Mouse (Mus musculus) forebrain, embryonic 13.5 days (tissue): ENCODE results near the gene Smok3b. TPM values are rescaled to one million over a fixed set of nuclear protein-coding genes. Genes with fewer than 3 reads are reported as not detected.
A peak's percentile ranks its signal among the peaks of the same experiment; 100 is the strongest.
"Not testable (repeated sequence)": the region's sequence is repeated elsewhere in the genome, so short reads cannot be mapped to it uniquely, and the experiment has no call there.

Experiments used
- ATAC-seq: fragments of 200-750 bp; cut with Nextera tagmentation; 2 replicates; pipeline ENCODE4 v1.8.0; 2017
- H3K27ac ChIP-seq: fragments of 300-500 bp; sonication (generic); 2 replicates; pipeline ENCODE4 v1.5.1; 2015; ENCODE audit warnings: inconsistent platforms, mild to moderate bottlenecking, moderate library complexity
- H3K27me3 ChIP-seq: fragments of 300-500 bp; sonication (generic); 2 replicates; pipeline ENCODE4 v1.6.1; 2015; ENCODE audit warnings: mild to moderate bottlenecking, inconsistent platforms
- H3K36me3 ChIP-seq: fragments of 300-500 bp; sonication (generic); 2 replicates; pipeline ENCODE4 v1.6.1; 2015; ENCODE audit warnings: mild to moderate bottlenecking, inconsistent platforms; ENCODE audit not compliant: poor library complexity, severe bottlenecking
- H3K4me1 ChIP-seq: fragments of 300-500 bp; sonication (generic); 2 replicates; pipeline ENCODE4 v1.6.1; 2015; ENCODE audit warnings: inconsistent platforms
- H3K4me2 ChIP-seq: fragments of 300-500 bp; sonication (generic); 2 replicates; pipeline ENCODE4 v1.6.1; 2015; ENCODE audit warnings: inconsistent platforms, mild to moderate bottlenecking, moderate library complexity
- H3K4me3 ChIP-seq: fragments of 300-500 bp; sonication (generic); 2 replicates; pipeline ENCODE4 v1.5.1; 2015; ENCODE audit warnings: mild to moderate bottlenecking, inconsistent platforms
- H3K9ac ChIP-seq: fragments of 300-500 bp; sonication (generic); 2 replicates; pipeline ENCODE4 v1.6.1; 2015; ENCODE audit warnings: mild to moderate bottlenecking, inconsistent platforms
- H3K9me3 ChIP-seq: fragments of 300-500 bp; sonication (generic); replicated peaks from 2 replicates; pipeline ENCODE4 v1.6.1; 2016; ENCODE audit warnings: inconsistent platforms
- WGBS: fragments of 180-500 bp; shearing (Covaris S2); methylation state at CpG from one replicate; pipeline ENCODE4 v1.1.7; 2015; 5-methylcytosine and 5-hydroxymethylcytosine counted together
- polyA plus RNA-seq: library from polyadenylated mRNA; unstranded; fragments of >200 nt; fragmentation: Nextera tagmentation; extraction: Ambion mirVana; gene quantifications from 2 replicates; pipeline ENCODE4 v1.2.1, GENCODE M21; 2015

The Smok3b gene
- polyA plus RNA-seq, 1 experiment from 2014 or later = not detected

DNA sequence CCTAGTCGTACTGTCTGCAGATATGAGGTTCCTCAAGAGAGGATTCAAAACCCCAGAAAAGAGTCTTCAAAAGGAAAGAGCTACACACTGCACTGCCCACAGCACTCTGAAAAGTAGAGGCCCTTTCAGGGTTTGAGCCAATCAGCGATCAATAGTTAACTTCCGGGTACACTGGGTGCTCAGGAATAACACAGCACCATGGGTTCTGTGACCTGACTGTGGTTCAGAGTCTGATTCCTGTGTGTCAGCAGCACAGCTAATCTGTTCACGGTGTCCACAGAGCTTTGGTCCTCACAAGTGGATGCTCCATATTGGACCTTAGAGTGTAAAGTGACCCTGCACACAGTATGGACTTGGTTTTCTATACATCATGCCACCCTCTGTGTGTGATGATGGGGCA lies 1.7 kb upstream of the Smok3b start:
- not testable (repeated sequence) for H3K4me3 ChIP-seq, H3K4me2 ChIP-seq, H3K27ac ChIP-seq, H3K9ac ChIP-seq, ATAC-seq, H3K36me3 ChIP-seq, H3K27me3 ChIP-seq, H3K9me3 ChIP-seq, H3K4me1 ChIP-seq
- WGBS = 95% methylated on average over 3 of the region's 4 CpGs

GRCm38 (mm10) chr5:138052894-138053293 lies 31.7 kb downstream of the Smok3b start, which contains the start of gene Smok3c:
Gene Smok3c, plus strand, starts transcription at chr5:138053194.
- not testable (repeated sequence) for H3K4me3 ChIP-seq, H3K9me3 ChIP-seq, H3K4me1 ChIP-seq, H3K27ac ChIP-seq, H3K9ac ChIP-seq, H3K27me3 ChIP-seq, H3K4me2 ChIP-seq, ATAC-seq, H3K36me3 ChIP-seq
- WGBS = no CpG with 5 or more reads among the region's 5 CpGs

DNA sequence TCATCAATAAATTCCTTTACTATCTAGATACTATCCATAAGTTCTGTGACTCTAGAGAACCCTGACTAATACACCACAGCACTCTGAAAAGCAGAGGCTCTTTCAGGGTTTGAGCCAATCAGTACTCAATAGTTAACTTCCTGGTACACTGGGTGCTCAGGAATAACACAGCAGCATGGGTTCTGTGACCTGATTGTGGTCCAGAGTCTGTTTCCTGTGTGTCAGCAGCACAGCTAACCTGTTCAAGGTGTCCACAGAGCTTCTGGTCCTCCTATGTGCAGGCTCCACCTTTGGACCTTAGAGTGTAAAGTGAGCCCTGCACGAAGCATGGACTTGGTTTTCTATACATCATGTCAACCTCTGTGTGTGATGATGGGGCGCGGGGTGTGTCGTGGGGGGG lies 52.6 kb downstream of the Smok3b start:
- H3K4me3 ChIP-seq = no peak overlapping the region
- no peaks in the 10 kb centered on the region for H3K27me3 ChIP-seq
- WGBS = 91% methylated on average over 4 of the region's 4 CpGs
- H3K9ac ChIP-seq = no peak overlapping the region
- no peaks in the 10 kb centered on the region for H3K9me3 ChIP-seq
- no peaks in the 10 kb centered on the region for H3K4me1 ChIP-seq
- H3K36me3 ChIP-seq = no peaks in the 10 kb centered on the region
- no peak for ATAC-seq
- H3K4me2 ChIP-seq = no peak overlapping the region
- H3K27ac ChIP-seq = no peak overlapping the region

DNA sequence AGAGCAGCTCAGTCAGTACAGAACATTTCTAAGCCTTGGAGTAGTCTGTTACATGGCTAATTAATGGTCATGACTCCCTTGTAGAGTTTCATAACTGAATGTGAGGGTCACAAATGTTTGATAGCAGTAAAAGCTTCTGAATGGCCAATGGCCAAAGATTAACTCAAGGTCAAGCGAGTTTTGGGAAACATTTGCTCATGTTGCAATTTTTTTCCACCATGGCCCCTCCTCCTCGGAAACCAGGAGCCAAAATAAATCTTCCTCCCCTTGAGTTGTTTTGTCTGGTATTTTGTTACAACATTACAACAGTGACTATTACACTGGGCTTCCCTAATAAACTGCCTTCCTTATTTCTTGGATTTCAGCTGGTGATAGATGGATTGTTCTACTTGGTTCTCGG lies 54.5 kb downstream of the Smok3b start:
- 82% methylated on average over 3 of the region's 3 CpGs for WGBS
- no peaks in the 10 kb centered on the region for H3K36me3 ChIP-seq
- no peaks in the 10 kb centered on the region for H3K9me3 ChIP-seq
- H3K4me1 ChIP-seq = no peaks in the 10 kb centered on the region
- no peak overlapping the region for H3K4me3 ChIP-seq
- no peak overlapping the region for H3K4me2 ChIP-seq
- no peak for ATAC-seq
- no peaks in the 10 kb centered on the region for H3K27me3 ChIP-seq
- H3K9ac ChIP-seq = no peak overlapping the region
- no peak overlapping the region for H3K27ac ChIP-seq

- H3K36me3 ChIP-seq = no peaks in the 10 kb centered on the region
- H3K9me3 ChIP-seq = no peaks in the 10 kb centered on the region
- no peak overlapping the region for H3K9ac ChIP-seq
- H3K4me1 ChIP-seq = no peaks in the 10 kb centered on the region
- H3K27ac ChIP-seq = no peak overlapping the region
- no peak overlapping the region for H3K4me3 ChIP-seq
- no peak for ATAC-seq
- no peaks in the 10 kb centered on the region for H3K27me3 ChIP-seq
- WGBS = 63% methylated on average over 2 of the region's 2 CpGs
- H3K4me2 ChIP-seq = no peak overlapping the region
These were observed 54.9 kb downstream of the Smok3b start for GRCm38 (mm10) chr5:138076148-138076547.

DNA sequence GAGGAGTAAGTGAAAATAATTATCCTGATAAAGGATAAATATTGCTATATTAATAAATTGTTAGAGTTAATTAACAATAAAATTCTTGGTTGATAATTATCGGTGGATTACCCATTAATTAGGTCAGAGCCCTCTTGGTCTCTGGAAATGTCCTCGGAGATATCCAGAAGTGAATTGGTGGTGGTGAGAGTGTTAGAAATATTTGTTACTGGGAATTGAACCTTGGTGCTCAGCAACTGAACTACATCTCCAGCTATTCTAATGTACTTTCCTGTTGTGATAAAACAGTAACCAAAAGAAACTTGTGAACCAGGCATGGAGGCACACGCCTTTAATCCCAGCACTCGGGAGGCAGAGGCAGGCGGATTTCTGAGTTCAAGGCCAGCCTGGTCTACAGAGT lies 59.2 kb downstream of the Smok3b start:
- no peaks in the 10 kb centered on the region for H3K27me3 ChIP-seq
- no peaks in the 10 kb centered on the region for H3K4me1 ChIP-seq
- no peaks in the 10 kb centered on the region for H3K9me3 ChIP-seq
- H3K36me3 ChIP-seq = no peaks in the 10 kb centered on the region
- no peak overlapping the region for H3K9ac ChIP-seq
- no peak overlapping the region for H3K27ac ChIP-seq
- no peak for ATAC-seq
- no peak overlapping the region for H3K4me2 ChIP-seq
- no peak overlapping the region for H3K4me3 ChIP-seq
- WGBS = 87% methylated on average over 5 of the region's 5 CpGs

GRCm38 (mm10) chr5:138081446-138081845 lies 60.2 kb downstream of the Smok3b start:
- Histone ChIP-seq H3K4me1 (peaks cover 7% of the 10 kb centered on the region), H3K27ac (no peak overlapping the region), H3K4me2 (no peak overlapping the region), H3K9ac (no peak overlapping the region), H3K4me3 (no peak overlapping the region), H3K27me3 (no peaks in the 10 kb centered on the region), H3K9me3 (no peaks in the 10 kb centered on the region), H3K36me3 (no peaks in the 10 kb centered on the region)
- 82% methylated on average over 9 of the region's 9 CpGs for WGBS
- ATAC-seq = no peak

GRCm38 (mm10) chr5:138083318-138083900 lies 62.2 kb downstream of the Smok3b start:
- Histone ChIP-seq H3K9me3 (no peaks in the 10 kb centered on the region), H3K27me3 (no peaks in the 10 kb centered on the region), H3K4me1 (peaks cover 25% of the 10 kb centered on the region), H3K4me3 (no peak overlapping the region), H3K9ac (no peak overlapping the region), H3K36me3 (peaks cover 14% of the 10 kb centered on the region; the same call in 1 of the 2 replicates), H3K4me2 (no peak overlapping the region), H3K27ac (no peak overlapping the region)
- 71% methylated on average over 2 of the region's 2 CpGs for WGBS
- no peak for ATAC-seq

GRCm38 (mm10) chr5:138083936-138084335 lies 62.7 kb downstream of the Smok3b start:
- Histone ChIP-seq H3K4me3 (no peak overlapping the region), H3K9ac (no peak overlapping the region), H3K4me1 (peaks cover 27% of the 10 kb centered on the region), H3K27ac (no peak overlapping the region), H3K27me3 (no peaks in the 10 kb centered on the region), H3K36me3 (peaks cover 14% of the 10 kb centered on the region; the same call in 1 of the 2 replicates), H3K9me3 (no peaks in the 10 kb centered on the region), H3K4me2 (no peak overlapping the region)
- WGBS = 94% methylated on average over 2 of the region's 2 CpGs
- ATAC-seq = no peak

DNA sequence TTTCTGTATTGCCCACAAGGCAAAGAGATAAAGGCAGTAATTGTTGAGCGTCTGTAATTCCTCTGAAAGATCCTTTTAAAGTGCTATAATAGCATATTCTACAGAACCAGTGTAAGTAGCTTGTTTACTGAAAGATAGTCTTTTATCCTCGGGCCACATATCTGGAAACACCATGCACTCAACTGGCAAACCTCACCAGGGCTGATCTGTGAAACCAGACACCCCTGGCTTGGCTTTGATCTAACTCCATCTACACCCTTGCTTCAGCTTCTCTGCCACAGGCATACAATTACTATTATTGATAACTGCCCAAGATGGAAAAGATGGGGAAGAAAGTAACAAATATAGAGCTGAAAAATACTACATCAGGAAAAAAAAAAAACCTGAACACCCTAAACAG lies 63.3 kb downstream of the Smok3b start:
- H3K27ac ChIP-seq = no peak overlapping the region
- no peaks in the 10 kb centered on the region for H3K9me3 ChIP-seq
- H3K4me2 ChIP-seq = peak overlapping the region; percentile 90
- peak overlapping the region; percentile 91 for H3K4me3 ChIP-seq
- ATAC-seq = peak; percentile 44
- 73% methylated on average over 2 of the region's 2 CpGs for WGBS
- 0 out of 2 replicates have a peak overlapping the region, but pooled peaks have one; percentile 97 for H3K9ac ChIP-seq
- H3K36me3 ChIP-seq = peaks cover 14% of the 10 kb centered on the region; the same call in 1 of the 2 replicates
- peaks cover 27% of the 10 kb centered on the region for H3K4me1 ChIP-seq
- H3K27me3 ChIP-seq = no peaks in the 10 kb centered on the region

DNA sequence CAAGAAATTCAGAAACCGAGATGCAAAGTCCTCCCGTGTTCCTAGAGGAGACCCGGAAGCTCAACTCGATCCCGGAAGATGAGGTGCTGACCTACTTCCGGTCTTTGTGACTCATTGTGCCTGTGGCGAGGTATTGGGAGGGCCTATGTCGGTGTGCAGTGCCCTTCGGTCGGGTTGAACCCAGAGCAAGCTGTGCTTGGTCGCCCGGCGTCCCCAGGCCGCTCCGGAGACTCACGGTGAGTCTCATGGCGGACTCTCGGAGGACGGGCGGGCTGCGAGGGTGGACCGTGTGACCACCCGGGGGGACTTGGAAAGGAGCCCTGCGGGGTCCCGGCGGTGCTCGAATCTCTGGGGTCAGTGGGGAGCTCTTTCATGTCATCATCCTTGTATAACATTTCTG lies 63.8 kb downstream of the Smok3b start, which contains the start of gene Zkscan1:
Gene Zkscan1 (plus strand): TSS at position 89 of the 400 bp plus-strand sequence.
- no peaks in the 10 kb centered on the region for H3K9me3 ChIP-seq
- peak within 1 kb of the TSS; percentile 88 for H3K27ac ChIP-seq
- H3K27me3 ChIP-seq = no peaks in the 10 kb centered on the region
- H3K9ac ChIP-seq = peak within 1 kb of the TSS; percentile 97
- peaks cover 27% of the 10 kb centered on the region for H3K4me1 ChIP-seq
- peak; percentile 97 for ATAC-seq
- H3K4me2 ChIP-seq = peak within 1 kb of the TSS; percentile 90
- H3K4me3 ChIP-seq = peak within 1 kb of the TSS; percentile 91
- peaks cover 14% of the 10 kb centered on the region; the same call in 1 of the 2 replicates for H3K36me3 ChIP-seq
- under 1% methylated on average over 27 of the region's 27 CpGs for WGBS

DNA sequence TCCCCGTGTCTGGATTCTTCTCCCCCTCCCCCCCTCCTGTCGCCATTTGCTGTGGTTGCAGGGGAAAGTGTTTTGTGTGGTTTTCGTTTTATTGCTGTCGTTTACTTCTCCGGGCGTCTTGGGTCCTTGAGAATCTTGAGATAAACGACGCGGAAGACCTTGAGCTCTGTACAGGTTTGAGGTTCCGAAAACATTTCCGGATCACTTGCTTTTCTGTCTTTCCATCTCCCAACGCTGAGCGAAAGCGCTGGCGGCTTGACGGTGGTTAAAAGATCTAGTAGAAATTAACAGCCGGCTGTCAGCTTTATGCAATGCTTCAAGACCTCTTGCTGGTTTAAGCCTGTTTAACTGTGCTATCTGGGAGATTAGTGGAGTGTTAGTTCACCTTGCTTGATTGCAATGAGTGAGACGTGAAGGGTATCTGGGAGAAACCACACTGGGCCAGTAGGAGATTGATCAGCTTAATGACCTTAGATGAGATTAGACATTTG lies 64.2 kb downstream of the Smok3b start:
- Histone ChIP-seq H3K27me3 (no peaks in the 10 kb centered on the region), H3K27ac (peak overlapping the region; percentile 88), H3K4me3 (peak overlapping the region; percentile 91), H3K9ac (peak overlapping the region; percentile 97), H3K36me3 (peaks cover 14% of the 10 kb centered on the region; the same call in 1 of the 2 replicates), H3K4me1 (peaks cover 27% of the 10 kb centered on the region), H3K4me2 (peak overlapping the region; percentile 90), H3K9me3 (no peaks in the 10 kb centered on the region)
- peak; percentile 14; the same call in 1 of the 2 replicates for ATAC-seq
- under 1% methylated on average over 18 of the region's 18 CpGs for WGBS
